Mouse (Mus musculus): ENCODE results near the gene Gm20425. TPM values are rescaled to one million over a fixed set of nuclear protein-coding genes. Genes with fewer than 3 reads are reported as not detected.

The Gm20425 gene
- 0.88 and 1.8 TPM in 2 replicates for polyA plus RNA-seq (2012; rRNA removed)

GRCm38 (mm10) chr9:103230151-103230951 lies at the start of gene Gm20425, which contains the start of gene Trf:
TSS of gene Gm20425 (minus strand) at chr9:103230307.
TSS of gene Trf (minus strand) at chr9:103230444.

GRCm38 (mm10) chr9:103201561-103202260 lies 28.4 kb downstream of the Gm20425 start, which contains the start of gene Srprb:
TSS of gene Srprb (minus strand) at chr9:103202137.

Other genes starting within 250 kb of the Gm20425 start
- 7.4 and 8.7 TPM in 2 replicates for gene Slco2a1, start 241.6 kb downstream of the Gm20425 start, polyA plus RNA-seq (2012; rRNA removed)
- gene Rab6b, start 118.5 kb downstream of the Gm20425 start, polyA plus RNA-seq (2012; rRNA removed): 0.14 and 0.19 TPM in 2 replicates
- gene Srprb, start 28.2 kb downstream of the Gm20425 start, polyA plus RNA-seq (2012; rRNA removed): 14.2 and 16.0 TPM in 2 replicates
- gene Trf, start 137 bp upstream of the Gm20425 start, polyA plus RNA-seq (2012; rRNA removed): 19,741 and 21,416 TPM in 2 replicates
- gene 1300017J02Rik, start 74.8 kb upstream of the Gm20425 start, polyA plus RNA-seq (2012; rRNA removed): 146 and 160 TPM in 2 replicates
- gene Topbp1, start 74.9 kb upstream of the Gm20425 start, polyA plus RNA-seq (2012; rRNA removed): 20.7 and 23.1 TPM in 2 replicates
- 27.5 TPM in 2 replicates for gene Cdv3, start 135.5 kb upstream of the Gm20425 start, polyA plus RNA-seq (2012; rRNA removed)

All from liver, embryonic 18 days (tissue).